Mouse (Mus musculus): Measurements from ENCODE around the gene Nek3. TPM values are rescaled to one million over a fixed set of nuclear protein-coding genes. Genes with fewer than 3 reads are reported as not detected.

Nek3 gene
- polyA plus RNA-seq (2016; fragmentation: Nextera tagmentation; extraction: Ambion mirVana), result 6.6 and 7.3 TPM in 2 replicates

GRCm38 (mm10) chr8:22166080-22166603 lies at the start of gene Nek3:
Gene Nek3 (minus strand): TSS chr8:22166435.
- peak within 1 kb of the TSS; percentile 52 for H3K9ac ChIP-seq
- H3K4me3 ChIP-seq, result peak within 1 kb of the TSS; percentile 52
- peak; percentile 97 for ATAC-seq (ENCODE audit: insufficient number of reproducible peaks, insufficient read depth, low FRiP score, low TSS enrichment)
- H3K9me3 ChIP-seq, result no peaks in the 10 kb centered on the region
- WGBS, result under 1% methylated on average over 31 of the region's 43 CpGs
- H3K4me2 ChIP-seq (replicated peaks), result peak within 1 kb of the TSS; percentile 50
- peaks cover 5% of the 10 kb centered on the region; the same call in 1 of the 2 replicates for H3K4me1 ChIP-seq
- peak within 1 kb of the TSS; percentile 81 for H3K27ac ChIP-seq
- H3K36me3 ChIP-seq, result peaks cover 22% of the 10 kb centered on the region
- no peaks in the 10 kb centered on the region for H3K27me3 ChIP-seq

GRCm38 (mm10) chr8:22214826-22215225 lies 48.6 kb upstream of the Nek3 start:
- Histone ChIP-seq H3K4me3 (no peak overlapping the region), H3K27me3 (no peaks in the 10 kb centered on the region), H3K4me1 (no peaks in the 10 kb centered on the region), H3K27ac (no peak overlapping the region), H3K9ac (no peak overlapping the region), H3K36me3 (peaks cover 64% of the 10 kb centered on the region), H3K4me2 (replicated peaks) (no peak overlapping the region), H3K9me3 (no peaks in the 10 kb centered on the region)
- WGBS, result 93% methylated on average over 10 of the region's 10 CpGs
- no peak for ATAC-seq (ENCODE audit: insufficient number of reproducible peaks, insufficient read depth, low FRiP score, low TSS enrichment)

GRCm38 (mm10) chr8:22209012-22209411 lies 42.8 kb upstream of the Nek3 start:
- Histone ChIP-seq H3K4me2 (replicated peaks) (no peak overlapping the region), H3K4me3 (no peak overlapping the region), H3K9ac (no peak overlapping the region), H3K36me3 (peaks cover 40% of the 10 kb centered on the region), H3K4me1 (no peaks in the 10 kb centered on the region), H3K9me3 (no peaks in the 10 kb centered on the region), H3K27ac (no peak overlapping the region), H3K27me3 (no peaks in the 10 kb centered on the region)
- WGBS, result 65% methylated on average over 5 of the region's 5 CpGs
- no peak for ATAC-seq (ENCODE audit: insufficient number of reproducible peaks, insufficient read depth, low FRiP score, low TSS enrichment)

GRCm38 (mm10) chr8:22207535-22207934 lies 41.3 kb upstream of the Nek3 start:
- 86% methylated on average over 4 of the region's 4 CpGs for WGBS
- Histone ChIP-seq H3K36me3 (peaks cover 35% of the 10 kb centered on the region), H3K4me2 (replicated peaks) (no peak overlapping the region), H3K4me1 (no peaks in the 10 kb centered on the region), H3K27ac (no peak overlapping the region), H3K4me3 (no peak overlapping the region), H3K9me3 (no peaks in the 10 kb centered on the region), H3K9ac (no peak overlapping the region), H3K27me3 (no peaks in the 10 kb centered on the region)
- no peak for ATAC-seq (ENCODE audit: insufficient number of reproducible peaks, insufficient read depth, low FRiP score, low TSS enrichment)

GRCm38 (mm10) chr8:22199481-22199880 lies 33.2 kb upstream of the Nek3 start:
- H3K9me3 ChIP-seq, result no peaks in the 10 kb centered on the region
- H3K27ac ChIP-seq, result no peak overlapping the region
- peaks cover 33% of the 10 kb centered on the region for H3K36me3 ChIP-seq
- no peak overlapping the region for H3K4me3 ChIP-seq
- H3K4me2 ChIP-seq (replicated peaks), result no peak overlapping the region
- 94% methylated on average over 8 of the region's 8 CpGs for WGBS
- H3K27me3 ChIP-seq, result no peaks in the 10 kb centered on the region
- peaks cover 1% of the 10 kb centered on the region; the same call in 1 of the 2 replicates for H3K4me1 ChIP-seq
- H3K9ac ChIP-seq, result no peak overlapping the region
- ATAC-seq (ENCODE audit: insufficient number of reproducible peaks, insufficient read depth, low FRiP score, low TSS enrichment), result no peak

- 88% methylated on average over 6 of the region's 6 CpGs for WGBS
- peaks cover 7% of the 10 kb centered on the region; the same call in 1 of the 2 replicates for H3K4me1 ChIP-seq
- no peak overlapping the region for H3K4me3 ChIP-seq
- H3K36me3 ChIP-seq, result peaks cover 33% of the 10 kb centered on the region
- H3K27me3 ChIP-seq, result no peaks in the 10 kb centered on the region
- no peak for ATAC-seq (ENCODE audit: insufficient number of reproducible peaks, insufficient read depth, low FRiP score, low TSS enrichment)
- no peaks in the 10 kb centered on the region for H3K9me3 ChIP-seq
- no peak overlapping the region for H3K9ac ChIP-seq
- no peak overlapping the region for H3K27ac ChIP-seq
- H3K4me2 ChIP-seq (replicated peaks), result no peak overlapping the region
These were observed 31.7 kb upstream of the Nek3 start for GRCm38 (mm10) chr8:22197914-22198313.

- H3K9ac ChIP-seq, result peak overlapping the region; percentile 92
These were observed 27.3 kb upstream of the Nek3 start for GRCm38 (mm10) chr8:22193432-22194010.

GRCm38 (mm10) chr8:22192660-22193431 lies 26.6 kb upstream of the Nek3 start, which contains the start of gene Vps36:
Gene Vps36 (plus strand): TSS chr8:22192809.
- H3K4me2 ChIP-seq (replicated peaks), result peak within 1 kb of the TSS; percentile 59
- ATAC-seq (ENCODE audit: insufficient number of reproducible peaks, insufficient read depth, low FRiP score, low TSS enrichment), result peak; percentile 93
- H3K4me1 ChIP-seq, result peaks cover 7% of the 10 kb centered on the region; the same call in 1 of the 2 replicates
- H3K9me3 ChIP-seq, result no peaks in the 10 kb centered on the region
- H3K27ac ChIP-seq, result peak within 1 kb of the TSS; percentile 98
- WGBS, result under 1% methylated on average over 64 of the region's 73 CpGs
- peak within 1 kb of the TSS; percentile 92 for H3K9ac ChIP-seq
- H3K27me3 ChIP-seq, result no peaks in the 10 kb centered on the region
- H3K4me3 ChIP-seq, result peak within 1 kb of the TSS; percentile 85
- no peaks in the 10 kb centered on the region; the same call in 1 of the 2 replicates for H3K36me3 ChIP-seq

More at GRCm38 (mm10) chr8:22193432-22194010, 27.3 kb upstream of the Nek3 start:
- Histone ChIP-seq H3K27me3 (no peaks in the 10 kb centered on the region), H3K4me3 (peak overlapping the region; percentile 85), H3K36me3 (no peaks in the 10 kb centered on the region; the same call in 1 of the 2 replicates), H3K27ac (peak overlapping the region; percentile 98), H3K4me2 (replicated peaks) (peak overlapping the region; percentile 59), H3K9me3 (no peaks in the 10 kb centered on the region), H3K4me1 (peaks cover 7% of the 10 kb centered on the region; the same call in 1 of the 2 replicates)
- ATAC-seq (ENCODE audit: insufficient number of reproducible peaks, insufficient read depth, low FRiP score, low TSS enrichment), result no peak
- 15% methylated on average over 12 of the region's 12 CpGs for WGBS

GRCm38 (mm10) chr8:22185431-22186397 lies 19.5 kb upstream of the Nek3 start, which contains the start of gene Ckap2:
Gene Ckap2 (minus strand): TSS chr8:22185819.
- H3K4me1 ChIP-seq, result peaks cover 10% of the 10 kb centered on the region; the same call in 1 of the 2 replicates
- ATAC-seq (ENCODE audit: insufficient number of reproducible peaks, insufficient read depth, low FRiP score, low TSS enrichment), result peak; percentile 92
- 3% methylated on average over 63 of the region's 63 CpGs for whole genome bisulfite sequencing

GRCm38 (mm10) chr8:22184884-22185283 lies 18.6 kb upstream of the Nek3 start:
- no peaks in the 10 kb centered on the region for H3K36me3 ChIP-seq
- no peaks in the 10 kb centered on the region for H3K27me3 ChIP-seq
- ATAC-seq (ENCODE audit: insufficient number of reproducible peaks, insufficient read depth, low FRiP score, low TSS enrichment), result peak; percentile 35; the same call in 1 of the 2 replicates
- H3K4me1 ChIP-seq, result peaks cover 10% of the 10 kb centered on the region; the same call in 1 of the 2 replicates
- WGBS, result 0% methylated on average over 3 of the region's 3 CpGs
- peak overlapping the region; percentile 66 for H3K9ac ChIP-seq
- no peaks in the 10 kb centered on the region for H3K9me3 ChIP-seq
- H3K27ac ChIP-seq, result peak overlapping the region; percentile 87; the same call in 1 of the 2 replicates
- peak overlapping the region; percentile 81 for H3K4me3 ChIP-seq
- H3K4me2 ChIP-seq (replicated peaks), result peak overlapping the region; percentile 58

More at GRCm38 (mm10) chr8:22185431-22186397, 19.5 kb upstream of the Nek3 start, which contains the start of gene Ckap2:
- H3K27ac ChIP-seq, result peak within 1 kb of the TSS; percentile 87
- H3K4me3 ChIP-seq, result peak within 1 kb of the TSS; percentile 81
- H3K27me3 ChIP-seq, result no peaks in the 10 kb centered on the region
- H3K9me3 ChIP-seq, result no peaks in the 10 kb centered on the region
- no peaks in the 10 kb centered on the region for H3K36me3 ChIP-seq
- H3K9ac ChIP-seq, result peak within 1 kb of the TSS; percentile 66
- H3K4me2 ChIP-seq (replicated peaks), result peak within 1 kb of the TSS; percentile 58
